Mouse (Mus musculus) cerebellum, adult 2 months (tissue): ENCODE measurements around the gene Synpr. TPM values are rescaled to one million over a fixed set of nuclear protein-coding genes. Genes with fewer than 3 reads are reported as not detected.

Experiments used
- DNase-seq, 2 experiments: peaks; one replicate each; pipeline ENCODE4 v3.0.0; 2021
- H3K27ac ChIP-seq: fragments of 200-500 bp; 2 replicates; pipeline ENCODE4 v1.5.1; 2012; ENCODE audit warnings: low read length, control low read depth, inconsistent platforms; ENCODE audit not compliant: insufficient read depth
- H3K27me3 ChIP-seq: fragments of 200-500 bp; 2 replicates; pipeline ENCODE4 v1.6.1; 2012; ENCODE audit warnings: inconsistent platforms, mild to moderate bottlenecking, low read length, moderate library complexity; ENCODE audit not compliant: control insufficient read depth, insufficient read depth
- H3K4me1 ChIP-seq: fragments of 200-500 bp; 2 replicates; pipeline ENCODE4 v1.6.1; 2011; ENCODE audit warnings: low read length; ENCODE audit not compliant: control insufficient read depth, insufficient read depth
- H3K4me3 ChIP-seq: fragments of 200-500 bp; replicated peaks from 2 replicates; pipeline ENCODE3; 2011; ENCODE audit warnings: mild to moderate bottlenecking, low read depth, low read length, control low read depth; ENCODE audit not compliant: insufficient read depth
- CTCF ChIP-seq: fragments of 200-500 bp; IDR thresholded peaks from 2 replicates; pipeline ENCODE4 v1.5.1; 2011; ENCODE audit warnings: low read depth, mild to moderate bottlenecking, control low read depth, low read length, moderate library complexity, borderline replicate concordance; ENCODE audit not compliant: insufficient read depth
- POLR2A ChIP-seq: fragments of 200-500 bp; IDR thresholded peaks from 2 replicates; pipeline ENCODE4 v1.6.1; 2011; ENCODE audit warnings: low read length, control low read depth, borderline replicate concordance; ENCODE audit not compliant: insufficient read depth
- WGBS: fragments of 180-500 bp; shearing (Covaris S2); methylation state at CpG from one replicate; pipeline ENCODE4 v1.1.7; 2018; 5-methylcytosine and 5-hydroxymethylcytosine counted together
- polyA plus RNA-seq: library from polyadenylated mRNA; depleted of rRNA; stranded (reverse); fragments of >200 nt; gene quantifications from 2 replicates; pipeline ENCODE4 v1.2.3, GENCODE M21; 2012

The Synpr gene
- polyA plus RNA-seq, 1 experiment, result 50.8 TPM

DNA sequence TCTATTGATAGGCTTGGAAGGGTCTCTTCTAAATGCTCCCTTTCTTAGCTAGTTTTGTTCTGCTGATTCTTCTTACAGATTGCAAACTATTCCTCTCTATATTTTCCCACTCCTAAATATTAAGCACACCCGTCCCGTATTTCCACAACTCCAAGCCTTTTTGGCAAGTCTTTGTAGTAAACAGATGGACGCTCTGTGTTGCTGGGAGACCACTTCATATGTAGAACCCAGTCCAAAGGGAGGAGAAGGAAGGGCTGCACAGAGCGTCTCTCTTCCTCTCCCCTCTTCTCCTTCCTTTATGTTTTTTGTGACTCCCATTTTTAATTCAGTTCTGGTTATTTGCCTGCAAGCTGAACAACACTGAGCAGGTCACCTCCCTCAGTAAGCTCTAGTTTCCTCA lies 1.4 kb upstream of the Synpr start:
- Histone ChIP-seq H3K4me3 (no peak overlapping the region), H3K27ac (no peak overlapping the region), H3K27me3 (no peaks in the 10 kb centered on the region), H3K4me1 (peaks cover 4% of the 10 kb centered on the region; the same call in 1 of the 2 replicates)
- DNase-seq, result peak; percentile 15 to 67
- TF ChIP-seq CTCF (no peak), POLR2A (no peak)
- WGBS, result 12% methylated on average over 4 of the region's 4 CpGs

DNA sequence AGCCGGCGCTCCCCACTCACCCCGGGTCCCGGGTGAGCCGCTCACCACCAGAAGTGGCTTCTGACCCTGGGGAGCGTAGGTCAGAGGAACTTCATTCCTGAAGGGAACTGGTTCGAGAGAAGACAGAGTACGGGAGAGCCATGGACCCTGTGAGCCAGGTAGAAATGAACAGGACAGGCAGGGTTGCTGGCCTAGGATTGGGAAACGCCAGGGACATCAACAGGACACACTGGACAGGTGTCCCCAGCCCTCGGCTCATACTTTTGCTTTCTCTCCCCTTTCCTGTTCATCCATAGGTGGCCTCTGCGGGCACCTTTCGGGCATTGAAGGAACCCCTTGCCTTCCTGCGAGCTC lies 242 bp downstream of the Synpr start:
- H3K4me1 ChIP-seq, result peaks cover 4% of the 10 kb centered on the region; the same call in 1 of the 2 replicates
- TF ChIP-seq CTCF (no peak), POLR2A (no peak)
- peak overlapping the region; percentile 49 for H3K27ac ChIP-seq
- H3K27me3 ChIP-seq, result no peaks in the 10 kb centered on the region
- peak overlapping the region; percentile 76 for H3K4me3 ChIP-seq
- 3% methylated on average over 13 of the region's 13 CpGs for WGBS
- DNase-seq, result no peak

DNA sequence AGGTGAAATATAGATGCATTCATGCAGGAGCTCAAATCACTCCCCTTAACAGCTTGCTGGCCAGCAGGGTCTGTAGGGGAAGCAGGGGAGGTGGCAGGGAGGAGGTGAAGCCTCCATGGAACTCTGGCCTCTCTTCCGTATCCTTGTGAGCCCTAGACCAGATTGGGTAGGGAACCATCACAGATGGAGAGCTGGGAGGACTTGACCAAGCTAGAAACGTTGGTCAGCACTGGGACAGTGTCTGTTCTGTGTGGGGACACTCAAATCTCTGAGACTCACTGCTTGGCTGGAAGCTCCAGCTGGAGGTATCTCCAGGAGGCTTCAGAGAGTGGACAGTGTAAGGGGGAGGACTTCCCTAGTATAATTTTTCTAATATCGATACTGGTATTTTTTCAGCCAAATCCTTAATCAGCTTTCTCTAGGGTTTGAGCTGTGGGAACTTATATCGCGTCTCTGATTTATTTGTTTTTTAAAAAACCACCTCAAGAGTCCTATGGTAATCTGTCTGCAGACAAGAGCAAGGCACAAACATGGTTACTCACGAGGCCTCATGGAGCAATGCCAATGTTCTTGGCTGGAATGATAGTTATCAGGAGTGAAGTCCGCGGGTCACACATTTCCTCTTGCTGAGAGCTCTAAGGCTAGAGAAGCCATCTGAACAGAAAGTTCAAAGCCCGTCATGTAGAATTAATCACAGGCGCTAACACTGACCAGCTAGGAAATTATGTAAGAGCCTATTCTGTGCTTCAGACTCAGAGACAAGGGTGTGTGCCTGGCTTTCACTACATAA lies 956 bp downstream of the Synpr start:
- WGBS, result 27% methylated on average over 10 of the region's 10 CpGs
- H3K4me3 ChIP-seq, result peak overlapping the region; percentile 76
- TF ChIP-seq POLR2A (no peak), CTCF (no peak)
- DNase-seq, result peak; percentile 33 to 61
- peak overlapping the region; percentile 49 for H3K27ac ChIP-seq
- no peaks in the 10 kb centered on the region for H3K27me3 ChIP-seq
- peaks cover 4% of the 10 kb centered on the region; the same call in 1 of the 2 replicates for H3K4me1 ChIP-seq

DNA sequence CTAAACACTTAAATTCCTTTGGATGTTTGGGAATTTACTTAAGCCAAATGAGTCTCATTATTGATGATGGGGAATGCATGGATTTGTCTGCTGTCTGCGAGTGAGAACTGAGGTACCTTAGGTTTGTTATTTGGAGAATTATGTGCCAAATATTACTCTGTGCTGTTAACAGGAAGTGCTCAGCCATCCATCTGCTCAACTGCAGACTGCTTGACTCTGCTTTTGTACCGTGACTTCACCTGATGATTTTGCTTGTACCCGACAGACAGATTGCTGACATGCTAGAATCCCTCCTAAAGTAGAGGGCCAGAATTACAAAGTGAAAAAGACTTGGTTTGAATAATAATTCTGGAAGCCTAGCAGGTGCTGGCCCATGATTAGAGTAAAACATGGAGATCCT lies 9.6 kb downstream of the Synpr start:
- Histone ChIP-seq H3K27me3 (no peaks in the 10 kb centered on the region), H3K4me3 (no peak overlapping the region), H3K4me1 (no peaks in the 10 kb centered on the region), H3K27ac (no peak overlapping the region; the same call in 1 of the 2 replicates)
- DNase-seq, result peak; percentile 15 to 38
- WGBS, result 16% methylated on average over 3 of the region's 3 CpGs
- TF ChIP-seq POLR2A (no peak), CTCF (no peak)

DNA sequence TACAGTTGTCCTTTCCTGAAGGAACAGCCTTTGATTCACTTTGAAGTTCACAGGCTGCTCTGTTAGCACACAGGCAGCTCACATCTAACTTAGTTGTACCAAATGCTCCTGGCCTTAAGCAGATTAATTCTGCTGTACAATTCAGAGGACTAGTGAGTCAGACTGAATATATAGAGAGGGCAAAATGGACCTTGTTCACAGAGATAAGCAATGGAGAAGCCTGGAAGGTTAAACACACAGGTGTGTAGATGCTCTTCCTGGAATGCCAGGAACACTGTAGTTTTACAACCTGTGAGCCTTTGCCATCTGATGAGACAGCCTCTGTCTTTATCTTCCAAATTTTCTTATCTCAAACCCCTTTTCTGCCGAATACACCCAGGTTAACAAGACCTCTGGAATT lies 29.7 kb downstream of the Synpr start:
- H3K27me3 ChIP-seq, result no peaks in the 10 kb centered on the region
- TF ChIP-seq POLR2A (no peak), CTCF (no peak)
- H3K4me3 ChIP-seq, result no peak overlapping the region
- no peak for DNase-seq
- no peaks in the 10 kb centered on the region for H3K4me1 ChIP-seq
- H3K27ac ChIP-seq, result no peak overlapping the region
- WGBS, result 81% methylated on average over 1 of the region's 1 CpGs

DNA sequence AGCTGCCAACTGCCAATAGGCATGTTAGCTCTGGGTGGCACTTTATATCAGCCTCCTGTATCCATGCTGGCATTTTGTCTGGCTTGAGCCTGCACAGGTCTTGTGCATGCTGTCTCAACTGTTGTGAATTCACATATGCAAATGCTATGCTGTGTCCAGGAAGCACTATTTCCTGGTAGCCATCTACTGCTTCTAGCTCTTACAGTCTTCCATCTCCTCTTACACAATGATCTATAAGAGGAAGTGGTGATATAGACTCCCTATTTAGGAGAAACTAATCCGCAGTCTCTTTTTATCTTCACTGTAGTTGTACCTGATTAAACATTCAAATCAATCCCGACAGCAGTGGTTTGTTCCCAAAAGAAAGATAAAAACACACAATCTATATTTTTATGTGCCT lies 43.9 kb downstream of the Synpr start:
- no peak for DNase-seq

DNA sequence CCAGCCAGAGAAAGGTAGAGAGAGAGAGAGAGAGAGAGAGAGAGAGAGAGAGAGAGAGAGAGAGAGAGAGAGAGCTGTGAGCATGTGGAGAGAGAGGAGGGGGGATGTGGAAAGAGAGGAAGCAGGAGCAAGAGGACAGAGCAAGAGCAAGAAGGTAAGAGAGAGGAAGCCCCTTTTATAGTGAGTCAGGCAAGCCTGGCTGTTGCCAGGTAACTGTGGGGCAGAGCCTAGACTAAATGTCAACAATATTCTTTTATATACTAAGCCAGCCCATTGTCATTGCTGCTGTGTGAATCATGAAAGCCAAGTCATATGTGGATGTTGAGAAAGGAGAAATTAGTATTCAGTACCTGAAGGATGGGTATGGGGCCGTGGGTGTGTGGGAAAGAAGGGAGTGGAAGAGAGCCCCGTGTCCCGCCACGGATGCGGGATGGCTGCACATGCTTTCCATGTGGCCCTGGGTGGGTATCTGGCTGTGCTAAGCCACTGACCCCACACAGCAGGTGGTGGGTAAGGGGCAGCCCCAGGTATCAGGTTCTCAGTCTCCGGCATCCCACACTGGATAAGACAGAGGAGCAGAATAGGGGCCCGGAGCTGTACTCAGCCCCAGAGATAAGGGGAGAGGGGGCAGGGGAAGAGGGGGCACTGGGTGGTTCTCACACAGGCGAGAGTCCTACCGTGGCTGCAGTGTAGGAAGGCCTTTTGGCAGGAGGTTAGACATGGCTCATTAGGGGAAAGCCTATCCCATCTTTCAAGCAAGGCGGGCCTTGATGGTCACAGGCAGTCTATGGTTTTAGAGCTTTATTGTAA lies 48.1 kb downstream of the Synpr start:
- H3K27ac ChIP-seq, result no peak overlapping the region
- no peaks in the 10 kb centered on the region; the same call in 1 of the 2 replicates for H3K27me3 ChIP-seq
- DNase-seq, result no peak
- no peak overlapping the region for H3K4me3 ChIP-seq
- TF ChIP-seq POLR2A, result no peak
- TF ChIP-seq CTCF, result no peak
- WGBS, result 75% methylated on average over 10 of the region's 10 CpGs
- H3K4me1 ChIP-seq, result no peaks in the 10 kb centered on the region

More for the DNA sequence above, 43.9 kb downstream of the Synpr start:
- Histone ChIP-seq H3K27me3 (no peaks in the 10 kb centered on the region), H3K4me1 (no peaks in the 10 kb centered on the region), H3K27ac (no peak overlapping the region), H3K4me3 (no peak overlapping the region)
- TF ChIP-seq CTCF (no peak), POLR2A (no peak)
- WGBS, result 92% methylated on average over 2 of the region's 2 CpGs
